In the genomic region with DNA sequence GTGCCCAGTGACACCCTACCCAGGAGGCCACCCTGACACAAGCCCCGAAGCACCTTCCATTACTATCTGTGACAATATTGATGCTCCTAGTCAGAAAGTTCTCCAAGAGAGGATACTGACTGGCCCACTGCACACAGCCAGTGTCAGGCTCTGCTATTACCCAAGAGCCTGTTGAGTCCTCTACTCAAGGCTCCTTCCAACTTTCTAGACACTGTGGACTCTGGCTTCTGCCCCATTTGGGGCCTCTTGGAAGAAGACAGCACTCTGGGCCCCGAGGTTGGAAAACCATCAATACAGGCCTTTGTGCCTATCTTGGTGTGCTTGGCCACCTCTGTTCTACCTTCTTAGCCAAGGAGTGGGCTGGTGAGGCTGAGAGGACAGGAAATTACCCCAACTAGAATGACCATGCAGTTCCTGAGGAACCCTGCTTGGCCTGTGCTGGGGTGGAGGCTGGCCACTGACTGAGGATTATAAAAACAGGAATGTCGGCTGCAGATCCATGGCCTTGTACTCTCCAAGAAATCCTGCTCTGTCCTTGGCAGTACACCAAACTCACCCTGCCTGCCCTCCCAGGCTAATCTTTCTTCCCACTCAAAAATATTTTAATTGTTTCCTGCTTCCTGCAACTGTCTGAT, we compare ENCODE assay signal across 8 mouse cellular contexts. TPM values are rescaled to one million over a fixed set of nuclear protein-coding genes. Genes with fewer than 3 reads are reported as not detected.
A peak's percentile ranks its signal among the peaks of the same experiment; 100 is the strongest.
DNase-seq lines count a peak whose midpoint lies in the region; ATAC-seq lines count a peak whose summit lies in the region.

No protein-coding gene starts in this region.

- H3K4me1 ChIP-seq in liver, embryonic 13.5 days (replicated peaks) = no peaks in the 10 kb centered on the region; the same call in 1 of the 2 replicates
- H3K4me1 ChIP-seq in liver, embryonic 12.5 days = 0 out of 2 replicates have a peak, but pooled peaks cover 10% of the 10 kb centered on the region
- no peaks in the 10 kb centered on the region for H3K4me1 ChIP-seq in stomach, embryonic 15.5 days

- H3K9me3 ChIP-seq in liver, embryonic 13.5 days (replicated peaks) = no peaks in the 10 kb centered on the region
- no peaks in the 10 kb centered on the region for H3K9me3 ChIP-seq in liver, embryonic 12.5 days (replicated peaks)
- no peaks in the 10 kb centered on the region for H3K9me3 ChIP-seq in stomach, embryonic 15.5 days

- H3K4me2 ChIP-seq in liver, embryonic 13.5 days = no peak overlapping the region
- H3K4me2 ChIP-seq in liver, embryonic 12.5 days = no peak overlapping the region
- no peak overlapping the region for H3K4me2 ChIP-seq in stomach, embryonic 15.5 days

- H3K36me3 ChIP-seq in liver, embryonic 13.5 days = peaks cover 91% of the 10 kb centered on the region
- H3K36me3 ChIP-seq in liver, embryonic 12.5 days = peaks cover 93% of the 10 kb centered on the region
- H3K36me3 ChIP-seq in stomach, embryonic 15.5 days = peaks cover 54% of the 10 kb centered on the region

- WGBS in liver, embryonic 13.5 days (ENCODE audit: insufficient replicate concordance) = 81% methylated on average over 3 of the region's 3 CpGs
- 89% methylated on average over 3 of the region's 3 CpGs for WGBS in liver, embryonic 12.5 days (ENCODE audit: insufficient replicate concordance)
- 75% methylated on average over 3 of the region's 3 CpGs for WGBS in stomach, embryonic 15.5 days

- DNase-seq in liver, embryonic 13.5 days = no peak
- DNase-seq in gastrocnemius, postnatal 36 days = peak; percentile 51 to 75
- DNase-seq in kidney, postnatal 10 days = peak; percentile 84
- no peak for DNase-seq in left cerebral cortex, postnatal 36 days (ENCODE audit: low spot score in 2 of 2)
- no peak for DNase-seq in layer of hippocampus, postnatal 25 days (ENCODE audit: extremely low spot score in 1 of 2, low spot score in 1 of 2)

- H3K27ac ChIP-seq in liver, embryonic 13.5 days = peak overlapping the region; percentile 15; the same call in 1 of the 2 replicates
- no peak overlapping the region for H3K27ac ChIP-seq in liver, embryonic 12.5 days
- 0 out of 2 replicates have a peak overlapping the region, but pooled peaks have one; percentile 27 for H3K27ac ChIP-seq in stomach, embryonic 15.5 days

- no peaks in the 10 kb centered on the region for H3K27me3 ChIP-seq in liver, embryonic 13.5 days
- H3K27me3 ChIP-seq in liver, embryonic 12.5 days (replicated peaks) = no peaks in the 10 kb centered on the region
- H3K27me3 ChIP-seq in stomach, embryonic 15.5 days (replicated peaks) = no peaks in the 10 kb centered on the region

- no peak for ATAC-seq in liver, embryonic 13.5 days (ENCODE audit: low read depth)
- no peak for ATAC-seq in liver, embryonic 12.5 days
- no peak for ATAC-seq in stomach, embryonic 15.5 days (ENCODE audit: insufficient read depth, low FRiP score, low read depth)
- ATAC-seq in CD4-positive, CD25-positive, alpha-beta regulatory T cell, adult 4 months = no peak

- H3K4me3 ChIP-seq in liver, embryonic 13.5 days (replicated peaks) = no peak overlapping the region
- H3K4me3 ChIP-seq in liver, embryonic 12.5 days = no peak overlapping the region
- H3K4me3 ChIP-seq in stomach, embryonic 15.5 days (replicated peaks) = no peak overlapping the region

- intact Hi-C loops in gastrocnemius, postnatal 36 days (cut with DNase I) = no loop called here
- intact Hi-C loops in left cerebral cortex, postnatal 36 days (cut with DNase I) = no loop called here

- H3K9ac ChIP-seq in liver, embryonic 13.5 days = no peak overlapping the region
- H3K9ac ChIP-seq in liver, embryonic 12.5 days = no peak overlapping the region
- H3K9ac ChIP-seq in stomach, embryonic 15.5 days = no peak overlapping the region

RNA-seq across cellular contexts. Expression of a gene that starts 18.2 kb away (rescaled TPM):
- polyA plus RNA-seq in liver, embryonic 13.5 days (2015; fragmentation: Nextera tagmentation; extraction: Ambion mirVana) = 30.7 and 33.4 TPM in 2 replicates
- 36.5 and 42.4 TPM in 2 replicates for polyA plus RNA-seq in liver, embryonic 12.5 days (2016; fragmentation: Nextera tagmentation; extraction: Ambion mirVana)
- 10 to 100 TPM; 27.0 to 27.6 TPM for total RNA-seq in gastrocnemius, postnatal 36 days (2021)
- polyA plus RNA-seq in stomach, embryonic 15.5 days (2015; fragmentation: Nextera tagmentation; extraction: Ambion mirVana) = 76.5 and 79.0 TPM in 2 replicates
- total RNA-seq in left cerebral cortex, postnatal 36 days (2021) = 10 to 100 TPM; 59.0 to 72.1 TPM
- total RNA-seq in layer of hippocampus, postnatal 25 days (2021) = 10 to 100 TPM; 63.0 to 69.3 TPM
- polyA plus RNA-seq in CD4-positive, CD25-positive, alpha-beta regulatory T cell, adult 4 months (2017; shearing (Covaris generic)) = 10 to 100 TPM; 55.6 to 71.0 TPM

RNA-seq across cellular contexts. Expression of a gene that starts 18.4 kb away (rescaled TPM):
- polyA plus RNA-seq in liver, embryonic 13.5 days (2015; fragmentation: Nextera tagmentation; extraction: Ambion mirVana) = 28.1 and 31.8 TPM in 2 replicates
- polyA plus RNA-seq in liver, embryonic 12.5 days (2016; fragmentation: Nextera tagmentation; extraction: Ambion mirVana) = 35.1 and 36.8 TPM in 2 replicates
- total RNA-seq in gastrocnemius, postnatal 36 days (2021) = 10 to 100 TPM; 19.1 to 22.1 TPM
- polyA plus RNA-seq in stomach, embryonic 15.5 days (2015; fragmentation: Nextera tagmentation; extraction: Ambion mirVana) = 44.8 and 47.4 TPM in 2 replicates
- total RNA-seq in left cerebral cortex, postnatal 36 days (2021) = 10 to 100 TPM; 17.9 to 21.3 TPM
- total RNA-seq in layer of hippocampus, postnatal 25 days (2021) = 10 to 100 TPM; 19.3 to 22.0 TPM
- polyA plus RNA-seq in CD4-positive, CD25-positive, alpha-beta regulatory T cell, adult 4 months (2017; shearing (Covaris generic)) = 10 to 100 TPM; 25.8 to 27.5 TPM

RNA-seq across cellular contexts. Expression of a gene that starts 26.3 kb away (rescaled TPM):
- polyA plus RNA-seq in liver, embryonic 13.5 days (2015; fragmentation: Nextera tagmentation; extraction: Ambion mirVana) = 32.1 and 32.9 TPM in 2 replicates
- 41.0 and 41.3 TPM in 2 replicates for polyA plus RNA-seq in liver, embryonic 12.5 days (2016; fragmentation: Nextera tagmentation; extraction: Ambion mirVana)
- 1 to 10 TPM; 2.2 to 4.4 TPM for total RNA-seq in gastrocnemius, postnatal 36 days (2021)
- polyA plus RNA-seq in stomach, embryonic 15.5 days (2015; fragmentation: Nextera tagmentation; extraction: Ambion mirVana) = 21.0 and 23.5 TPM in 2 replicates
- 1 to 10 TPM; 1.3 to 2.0 TPM for total RNA-seq in left cerebral cortex, postnatal 36 days (2021)
- 1 to 10 TPM; 1.3 to 2.3 TPM for total RNA-seq in layer of hippocampus, postnatal 25 days (2021)
- 100 to 1,000 TPM; 406 to 454 TPM for polyA plus RNA-seq in CD4-positive, CD25-positive, alpha-beta regulatory T cell, adult 4 months (2017; shearing (Covaris generic))

RNA-seq across cellular contexts. Expression of a gene that starts 30.9 kb away (rescaled TPM):
- polyA plus RNA-seq in liver, embryonic 13.5 days (2015; fragmentation: Nextera tagmentation; extraction: Ambion mirVana) = 4.7 and 6.3 TPM in 2 replicates
- 7.4 and 7.5 TPM in 2 replicates for polyA plus RNA-seq in liver, embryonic 12.5 days (2016; fragmentation: Nextera tagmentation; extraction: Ambion mirVana)
- total RNA-seq in gastrocnemius, postnatal 36 days (2021) = 10 to 100 TPM in 1 of 2 experiments, 1 to 10 TPM in 1; 6.1 to 20.5 TPM
- polyA plus RNA-seq in stomach, embryonic 15.5 days (2015; fragmentation: Nextera tagmentation; extraction: Ambion mirVana) = 20.2 and 21.4 TPM in 2 replicates
- total RNA-seq in left cerebral cortex, postnatal 36 days (2021) = 1 to 10 TPM; 2.6 to 3.3 TPM
- 1 to 10 TPM; 2.7 to 2.8 TPM for total RNA-seq in layer of hippocampus, postnatal 25 days (2021)
- 100 to 1,000 TPM; 156 to 341 TPM for polyA plus RNA-seq in CD4-positive, CD25-positive, alpha-beta regulatory T cell, adult 4 months (2017; shearing (Covaris generic))

RNA-seq across cellular contexts. Expression of a gene that starts 38.6 kb away (rescaled TPM):
- 4.9 and 5.0 TPM in 2 replicates for polyA plus RNA-seq in liver, embryonic 13.5 days (2015; fragmentation: Nextera tagmentation; extraction: Ambion mirVana)
- polyA plus RNA-seq in liver, embryonic 12.5 days (2016; fragmentation: Nextera tagmentation; extraction: Ambion mirVana) = 13.7 and 14.4 TPM in 2 replicates
- total RNA-seq in gastrocnemius, postnatal 36 days (2021) = 1 to 10 TPM; 4.7 to 7.8 TPM
- polyA plus RNA-seq in stomach, embryonic 15.5 days (2015; fragmentation: Nextera tagmentation; extraction: Ambion mirVana) = 48.4 and 52.3 TPM in 2 replicates
- total RNA-seq in left cerebral cortex, postnatal 36 days (2021) = 1 to 10 TPM; 6.2 to 9.7 TPM
- 1 to 10 TPM; 6.2 to 8.9 TPM for total RNA-seq in layer of hippocampus, postnatal 25 days (2021)
- polyA plus RNA-seq in CD4-positive, CD25-positive, alpha-beta regulatory T cell, adult 4 months (2017; shearing (Covaris generic)) = 100 to 1,000 TPM in 1 of 2 experiments, 10 to 100 TPM in 1; 65.5 to 110 TPM

Comparison
In these comparisons a context has a peak if more than half of its experiments do, and no peak if none do; other contexts are left out.
1. DNase-seq: peak in gastrocnemius, postnatal 36 days (2 of 2) and kidney, postnatal 10 days (single experiment); none in liver, embryonic 13.5 days (single experiment), left cerebral cortex, postnatal 36 days (0 of 2) and layer of hippocampus, postnatal 25 days (0 of 2).